In the genomic region with DNA sequence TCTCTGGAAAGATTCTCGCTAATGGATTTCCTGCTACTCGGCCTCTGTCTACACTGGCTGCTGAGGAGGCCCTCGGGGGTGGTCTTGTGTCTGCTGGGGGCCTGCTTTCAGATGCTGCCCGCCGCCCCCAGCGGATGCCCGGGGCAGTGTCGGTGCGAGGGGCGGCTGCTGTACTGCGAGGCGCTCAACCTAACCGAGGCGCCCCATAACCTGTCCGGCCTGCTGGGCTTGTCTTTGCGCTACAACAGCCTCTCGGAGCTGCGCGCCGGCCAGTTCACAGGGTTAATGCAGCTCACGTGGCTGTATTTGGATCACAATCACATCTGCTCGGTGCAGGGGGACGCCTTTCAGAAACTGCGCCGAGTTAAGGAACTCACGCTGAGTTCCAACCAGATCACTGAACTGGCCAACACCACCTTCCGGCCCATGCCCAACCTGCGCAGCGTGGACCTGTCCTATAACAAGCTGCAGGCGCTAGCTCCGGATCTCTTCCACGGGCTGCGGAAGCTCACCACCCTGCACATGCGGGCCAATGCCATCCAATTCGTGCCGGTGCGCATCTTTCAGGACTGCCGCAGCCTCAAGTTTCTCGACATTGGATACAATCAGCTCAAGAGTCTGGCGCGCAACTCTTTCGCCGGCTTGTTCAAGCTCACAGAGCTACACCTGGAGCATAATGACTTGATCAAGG, we compare ENCODE assay signal across 8 mouse cellular contexts. TPM values are rescaled to one million over a fixed set of nuclear protein-coding genes. Genes with fewer than 3 reads are reported as not detected.
DNase-seq lines count a peak whose midpoint lies in the region; ATAC-seq lines count a peak whose summit lies in the region.

No protein-coding gene starts in this region.

- no peak overlapping the region for H3K27ac ChIP-seq in heart, embryonic 11.5 days (ENCODE audit: low read depth, low read length)
- H3K27ac ChIP-seq in forebrain, embryonic 13.5 days = peak overlapping the region; percentile 89
- peak overlapping the region; percentile 90 for H3K27ac ChIP-seq in midbrain, embryonic 14.5 days (replicated peaks; ENCODE audit: low read depth, low read length)

- under 1% methylated on average over 43 of the region's 43 CpGs for WGBS in heart, embryonic 11.5 days (ENCODE audit: insufficient replicate concordance)
- under 1% methylated on average over 43 of the region's 43 CpGs for WGBS in forebrain, embryonic 13.5 days
- under 1% methylated on average over 43 of the region's 43 CpGs for WGBS in midbrain, embryonic 14.5 days

- H3K9me3 ChIP-seq in heart, embryonic 11.5 days (replicated peaks; ENCODE audit: control insufficient read depth, low read length) = no peaks in the 10 kb centered on the region
- no peaks in the 10 kb centered on the region for H3K9me3 ChIP-seq in forebrain, embryonic 13.5 days (replicated peaks)
- no peaks in the 10 kb centered on the region for H3K9me3 ChIP-seq in midbrain, embryonic 14.5 days (ENCODE audit: control insufficient read depth, low read length)

- H3K27me3 ChIP-seq in heart, embryonic 11.5 days (ENCODE audit: control insufficient read depth, insufficient read depth, low read length) = peaks cover 46% of the 10 kb centered on the region
- H3K27me3 ChIP-seq in forebrain, embryonic 13.5 days = peaks cover 8% of the 10 kb centered on the region; the same call in 1 of the 2 replicates
- H3K27me3 ChIP-seq in midbrain, embryonic 14.5 days (ENCODE audit: control insufficient read depth, insufficient read depth, low read length) = peaks cover 17% of the 10 kb centered on the region; the same call in 1 of the 2 replicates

- ATAC-seq in heart, embryonic 11.5 days (replicated peaks; ENCODE audit: insufficient number of reproducible peaks, low FRiP score, low TSS enrichment) = peak; percentile 44; the same call in 1 of the 2 replicates
- ATAC-seq in forebrain, embryonic 13.5 days = peak; percentile 65
- ATAC-seq in midbrain, embryonic 14.5 days (ENCODE audit: low FRiP score, low TSS enrichment) = peak; percentile 66
- ATAC-seq in granulocyte monocyte progenitor cell, adult 5-6 weeks (replicated peaks; ENCODE audit: poor library complexity, severe bottlenecking) = no peak; the same call in 1 of the 2 replicates

- H3K9ac ChIP-seq in heart, embryonic 11.5 days (ENCODE audit: low read depth, low read length) = no peak overlapping the region
- peak overlapping the region; percentile 75 for H3K9ac ChIP-seq in forebrain, embryonic 13.5 days
- H3K9ac ChIP-seq in midbrain, embryonic 14.5 days (replicated peaks; ENCODE audit: low read length) = peak overlapping the region; percentile 77

- peaks cover 12% of the 10 kb centered on the region for H3K4me1 ChIP-seq in heart, embryonic 11.5 days (ENCODE audit: control insufficient read depth, insufficient read depth, low read length)
- H3K4me1 ChIP-seq in forebrain, embryonic 13.5 days = peaks cover 32% of the 10 kb centered on the region
- peaks cover 25% of the 10 kb centered on the region for H3K4me1 ChIP-seq in midbrain, embryonic 14.5 days (ENCODE audit: control insufficient read depth, insufficient read depth, low read length)

- H3K4me2 ChIP-seq in heart, embryonic 11.5 days = peak overlapping the region; percentile 75
- H3K4me2 ChIP-seq in forebrain, embryonic 13.5 days = peak overlapping the region; percentile 85
- peak overlapping the region; percentile 66 for H3K4me2 ChIP-seq in midbrain, embryonic 14.5 days (ENCODE audit: low read length)

- H3K36me3 ChIP-seq in heart, embryonic 11.5 days (ENCODE audit: control insufficient read depth, insufficient read depth, low read length) = no peaks in the 10 kb centered on the region
- no peaks in the 10 kb centered on the region for H3K36me3 ChIP-seq in forebrain, embryonic 13.5 days (ENCODE audit: poor library complexity, severe bottlenecking)
- H3K36me3 ChIP-seq in midbrain, embryonic 14.5 days (ENCODE audit: control insufficient read depth, insufficient read depth, low read length) = no peaks in the 10 kb centered on the region

- DNase-seq in heart, adult 11 months = no peak
- DNase-seq in cerebellum, adult 11-12 months = peak; percentile 23
- DNase-seq in layer of hippocampus, adult 8-10 months (ENCODE audit: low spot score in 2 of 2) = peak; percentile 44 to 47
- DNase-seq in midbrain, embryonic 14.5 days = peak; percentile 74
- peak; percentile 9 for DNase-seq in yolk sac, embryonic 10.5 days (ENCODE audit: low spot score)

- peak overlapping the region; percentile 41 for H3K4me3 ChIP-seq in heart, embryonic 11.5 days (ENCODE audit: low read depth, low read length)
- peak overlapping the region; percentile 47 for H3K4me3 ChIP-seq in forebrain, embryonic 13.5 days
- peak overlapping the region; percentile 58 for H3K4me3 ChIP-seq in midbrain, embryonic 14.5 days (replicated peaks; ENCODE audit: low read depth, low read length)

RNA-seq across cellular contexts. Expression of gene Lrrtm1, which starts 1.2 kb away (rescaled TPM):
- polyA plus RNA-seq in heart, embryonic 11.5 days (2014; fragmentation: Nextera tagmentation; extraction: Ambion mirVana) = 0.49 and 0.69 TPM in 2 replicates
- 23.9 and 25.2 TPM in 2 replicates for polyA plus RNA-seq in forebrain, embryonic 13.5 days (2015; fragmentation: Nextera tagmentation; extraction: Ambion mirVana)
- total RNA-seq in layer of hippocampus, adult 8-10 months (2022) = 10 to 100 TPM; 92.6 to 96.6 (median 93.5) TPM
- polyA plus RNA-seq in midbrain, embryonic 14.5 days (2014; fragmentation: Nextera tagmentation; extraction: Ambion mirVana) = 37.4 and 41.7 TPM in 2 replicates
- not detected in 2 replicates for total RNA-seq in granulocyte monocyte progenitor cell, adult 5-6 weeks (2014; fragmentation: Nextera tagmentation)
- not detected in 2 replicates for total RNA-seq in granulocyte monocyte progenitor cell, adult 5-6 weeks (2017)

Comparison
In these comparisons a context has a peak if more than half of its experiments do, and no peak if none do; other contexts are left out.
1. RNA of gene Lrrtm1, which starts 1.2 kb away (polyA plus RNA-seq): 37.4 to 41.7 TPM in midbrain, embryonic 14.5 days and 23.9 to 25.2 TPM in forebrain, embryonic 13.5 days; 0.49 to 0.69 TPM in heart, embryonic 11.5 days; every median in the first group is over 10 times any median in the second.
2. Peak in every context shown above with its lines, with median percentiles within 50 percentile points of each other: H3K4me2 ChIP-seq and H3K4me3 ChIP-seq.